Mouse (Mus musculus) forebrain, embryonic 10.5 days (tissue): ENCODE results near the gene Fdx1. TPM values are rescaled to one million over a fixed set of nuclear protein-coding genes. Genes with fewer than 3 reads are reported as not detected.

Experiments used
- DNase-seq: peaks from one replicate; pipeline ENCODE4 v3.0.0-alpha.2; 2017; ENCODE audit warnings: low spot score; ENCODE audit errors: extremely low spot score
- H3K27ac ChIP-seq: fragments of 300-500 bp; sonication (generic); 2 replicates; pipeline ENCODE4 v1.5.1; 2016; ENCODE audit warnings: mild to moderate bottlenecking
- H3K27me3 ChIP-seq: fragments of 300-500 bp; sonication (generic); 2 replicates; pipeline ENCODE4 v1.6.1; 2016; ENCODE audit warnings: mild to moderate bottlenecking; ENCODE audit not compliant: poor library complexity, severe bottlenecking
- H3K36me3 ChIP-seq: fragments of 300-500 bp; sonication (generic); replicated peaks from 2 replicates; pipeline ENCODE4 v1.6.1; 2016; ENCODE audit warnings: mild to moderate bottlenecking, moderate library complexity
- H3K4me1 ChIP-seq: fragments of 300-500 bp; sonication (generic); 2 replicates; pipeline ENCODE4 v1.6.1; 2016
- H3K4me3 ChIP-seq: fragments of 300-500 bp; sonication (generic); 2 replicates; pipeline ENCODE4 v1.5.1; 2016; ENCODE audit warnings: mild to moderate bottlenecking, moderate library complexity
- H3K9me3 ChIP-seq: fragments of 300-500 bp; sonication (generic); 2 replicates; pipeline ENCODE4 v1.6.1; 2016; ENCODE audit warnings: mild to moderate bottlenecking, moderate library complexity
- WGBS: fragments of 180-500 bp; shearing (Covaris S2); methylation state at CpG from one replicate; pipeline ENCODE4 v1.1.7; 2016; 5-methylcytosine and 5-hydroxymethylcytosine counted together
- polyA plus RNA-seq: library from polyadenylated mRNA; unstranded; fragments of >200 nt; fragmentation: Nextera tagmentation; extraction: Ambion mirVana; gene quantifications from 2 replicates; pipeline ENCODE4 v1.2.1, GENCODE M21; 2016

Gene Fdx1
- polyA plus RNA-seq, 1 experiment from 2014 or later = 51.8 TPM

DNA sequence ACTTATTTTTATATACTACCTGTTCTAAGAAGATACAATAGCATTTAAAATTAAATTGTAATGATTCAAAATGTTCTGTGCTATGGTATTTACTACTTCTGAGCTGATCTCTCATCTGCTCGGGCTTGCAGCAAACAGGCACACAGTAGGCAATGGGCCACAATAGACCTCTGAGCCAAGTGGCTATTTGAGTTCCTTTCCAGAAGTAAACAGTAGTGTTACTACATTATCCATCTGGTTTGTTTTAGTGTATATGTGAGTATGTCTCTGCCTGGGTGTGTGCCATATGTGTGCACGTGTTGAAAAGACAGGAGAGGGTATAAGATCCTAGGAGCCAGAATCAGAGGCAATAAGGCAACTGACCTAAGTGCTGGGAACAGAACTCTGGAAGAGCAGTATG is 6.9 kb downstream of the Fdx1 start:
- Histone ChIP-seq H3K4me3 (no peak overlapping the region), H3K27me3 (0 out of 2 replicates have a peak, but pooled peaks cover 4% of the 10 kb centered on the region), H3K36me3 (peaks cover 20% of the 10 kb centered on the region), H3K9me3 (no peaks in the 10 kb centered on the region), H3K27ac (no peak overlapping the region), H3K4me1 (peaks cover 12% of the 10 kb centered on the region)
- DNase-seq = no peak
- 88% methylated on average over 2 of the region's 2 CpGs for WGBS

DNA sequence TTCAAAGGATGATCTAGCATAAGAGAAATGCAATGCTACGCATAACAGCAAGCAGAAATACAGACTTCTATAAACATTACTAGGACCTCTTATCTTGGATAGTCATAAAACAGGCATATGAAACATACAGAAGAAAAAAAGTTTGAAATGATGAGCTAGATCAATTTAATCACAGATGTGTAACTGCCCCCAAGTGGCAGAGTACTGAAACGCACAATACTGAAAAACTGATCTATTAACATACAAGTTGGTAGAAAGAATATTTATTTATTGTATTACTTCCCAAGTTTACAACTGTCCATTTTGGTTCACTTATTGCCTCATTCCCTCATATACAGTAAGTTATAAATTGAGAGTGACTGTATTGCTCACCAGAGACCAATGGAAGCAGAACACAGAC is 12.0 kb downstream of the Fdx1 start:
- H3K4me1 ChIP-seq = no peaks in the 10 kb centered on the region
- H3K36me3 ChIP-seq = peaks cover 28% of the 10 kb centered on the region
- WGBS = 78% methylated on average over 2 of the region's 2 CpGs
- H3K4me3 ChIP-seq = no peak overlapping the region
- no peak overlapping the region for H3K27ac ChIP-seq
- H3K27me3 ChIP-seq = no peaks in the 10 kb centered on the region
- no peak for DNase-seq
- no peaks in the 10 kb centered on the region for H3K9me3 ChIP-seq

DNA sequence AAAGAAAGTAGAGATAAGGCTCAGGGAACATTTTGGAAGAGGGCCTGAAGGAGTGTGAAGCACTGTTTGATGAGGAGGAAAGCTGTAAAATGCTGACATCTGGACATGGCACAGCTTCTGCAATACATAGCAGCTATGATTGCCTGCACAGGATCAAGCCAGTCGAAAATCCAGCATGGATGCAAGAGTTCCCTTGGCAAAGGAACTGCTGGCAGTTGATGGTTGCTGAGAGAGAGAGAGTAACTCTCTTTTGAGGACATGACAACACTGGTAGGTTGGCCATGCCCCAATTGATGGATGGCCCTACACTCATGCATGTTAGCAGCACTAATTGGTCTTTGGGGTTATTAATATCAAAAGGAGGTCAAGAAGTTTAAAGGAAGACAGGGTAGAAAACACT is 12.7 kb downstream of the Fdx1 start:
- no peak for DNase-seq
- WGBS = 91% methylated on average over 1 of the region's 1 CpGs
- peaks cover 26% of the 10 kb centered on the region for H3K36me3 ChIP-seq

DNA sequence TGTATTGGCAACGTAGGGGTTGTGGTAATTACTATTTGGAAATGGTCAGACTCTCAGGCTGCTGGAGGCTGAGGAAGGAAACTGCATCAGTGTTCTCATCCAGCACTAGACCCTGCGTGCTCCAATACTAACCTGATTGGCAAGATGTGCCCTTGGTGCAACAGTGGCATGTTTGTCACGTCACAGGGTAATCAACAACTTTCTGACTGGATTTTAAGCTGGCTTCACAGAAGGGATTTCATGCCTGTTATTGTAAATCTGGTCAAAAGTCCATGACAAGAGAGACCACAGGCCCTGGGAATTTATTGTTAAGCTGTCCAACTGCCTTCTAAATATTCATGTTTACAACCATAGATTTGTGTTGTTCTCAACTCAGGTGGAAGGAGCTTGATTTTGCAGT is 13.1 kb downstream of the Fdx1 start:
- H3K27ac ChIP-seq = no peak overlapping the region

More for the DNA sequence above, 12.7 kb downstream of the Fdx1 start:
- Histone ChIP-seq H3K4me1 (no peaks in the 10 kb centered on the region), H3K27me3 (no peaks in the 10 kb centered on the region), H3K4me3 (no peak overlapping the region), H3K27ac (no peak overlapping the region), H3K9me3 (no peaks in the 10 kb centered on the region)

DNA sequence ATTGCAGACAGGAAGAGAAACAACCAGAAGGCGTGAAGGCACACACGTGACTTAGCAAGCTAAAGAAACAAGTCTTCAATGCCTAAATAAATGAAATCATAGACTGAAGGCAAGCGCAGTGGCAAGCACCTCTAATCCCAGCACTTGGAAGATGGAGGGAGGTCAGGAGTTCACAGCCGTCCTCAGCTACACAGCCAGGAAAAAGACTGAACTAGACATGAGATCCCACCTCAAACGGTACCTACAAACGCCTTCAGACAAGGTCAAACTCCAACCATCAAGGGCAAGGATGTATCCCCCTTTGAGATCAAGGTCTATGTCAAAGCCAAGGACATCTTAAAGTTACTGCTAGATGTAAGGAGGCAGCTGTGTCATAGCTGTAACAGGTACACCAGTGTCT is 19.4 kb downstream of the Fdx1 start:
- Histone ChIP-seq H3K4me1 (no peaks in the 10 kb centered on the region), H3K36me3 (peaks cover 30% of the 10 kb centered on the region), H3K4me3 (no peak overlapping the region), H3K27ac (no peak overlapping the region), H3K27me3 (no peaks in the 10 kb centered on the region), H3K9me3 (no peaks in the 10 kb centered on the region)
- no peak for DNase-seq
- 92% methylated on average over 6 of the region's 6 CpGs for WGBS

More for the DNA sequence above, 13.1 kb downstream of the Fdx1 start:
- DNase-seq = no peak
- H3K36me3 ChIP-seq = peaks cover 24% of the 10 kb centered on the region
- no peaks in the 10 kb centered on the region for H3K9me3 ChIP-seq
- 89% methylated on average over 3 of the region's 3 CpGs for WGBS
- no peaks in the 10 kb centered on the region for H3K4me1 ChIP-seq
- H3K4me3 ChIP-seq = no peak overlapping the region
- H3K27me3 ChIP-seq = no peaks in the 10 kb centered on the region

DNA sequence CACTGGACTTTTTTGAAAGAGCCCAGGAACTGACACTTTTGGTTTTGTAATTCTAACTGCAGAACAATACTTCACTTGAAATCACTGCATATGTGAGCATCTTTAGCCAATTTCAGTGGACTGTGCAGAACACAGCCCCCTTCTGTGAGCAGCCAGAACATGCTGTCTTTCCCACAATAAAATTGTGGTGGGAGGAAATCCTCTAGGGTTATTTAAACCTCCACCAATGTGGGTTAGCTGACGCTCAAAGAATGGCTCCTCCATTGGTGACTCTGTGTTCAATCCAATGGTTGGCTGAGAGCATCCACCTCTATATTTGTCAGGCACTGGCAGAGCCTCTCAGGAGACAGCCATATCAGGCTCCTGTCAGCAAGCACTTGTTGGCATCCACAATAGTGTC is 28.7 kb downstream of the Fdx1 start:
- no peak for DNase-seq
- WGBS = 88% methylated on average over 1 of the region's 1 CpGs
- no peaks in the 10 kb centered on the region for H3K9me3 ChIP-seq
- no peak overlapping the region for H3K27ac ChIP-seq
- H3K4me1 ChIP-seq = no peaks in the 10 kb centered on the region
- no peaks in the 10 kb centered on the region for H3K27me3 ChIP-seq
- no peaks in the 10 kb centered on the region for H3K36me3 ChIP-seq
- no peak overlapping the region for H3K4me3 ChIP-seq

DNA sequence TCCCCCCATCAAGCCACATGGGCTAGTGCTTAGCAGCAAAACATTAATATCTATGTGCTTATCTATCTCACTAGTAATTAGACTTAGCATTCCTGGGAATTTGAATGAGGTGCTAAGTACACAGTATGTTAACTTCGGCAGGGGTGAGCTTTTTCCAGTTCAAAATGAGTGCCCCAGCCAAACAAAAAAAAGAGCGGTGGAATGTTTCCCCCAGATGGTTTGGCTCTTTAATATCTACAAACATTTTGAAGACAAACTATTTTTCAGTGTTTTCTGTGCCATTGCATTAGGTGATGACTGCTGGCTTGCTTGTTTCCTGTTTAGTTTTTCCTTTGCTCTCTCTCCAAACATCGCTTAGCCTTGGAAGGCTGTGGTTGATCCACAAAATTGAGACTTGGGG is 31.4 kb downstream of the Fdx1 start:
- DNase-seq = no peak
- Histone ChIP-seq H3K36me3 (no peaks in the 10 kb centered on the region), H3K4me1 (peaks cover 4% of the 10 kb centered on the region; the same call in 1 of the 2 replicates), H3K27me3 (no peaks in the 10 kb centered on the region), H3K9me3 (no peaks in the 10 kb centered on the region), H3K27ac (no peak overlapping the region), H3K4me3 (no peak overlapping the region)
- WGBS = 89% methylated on average over 3 of the region's 3 CpGs

DNA sequence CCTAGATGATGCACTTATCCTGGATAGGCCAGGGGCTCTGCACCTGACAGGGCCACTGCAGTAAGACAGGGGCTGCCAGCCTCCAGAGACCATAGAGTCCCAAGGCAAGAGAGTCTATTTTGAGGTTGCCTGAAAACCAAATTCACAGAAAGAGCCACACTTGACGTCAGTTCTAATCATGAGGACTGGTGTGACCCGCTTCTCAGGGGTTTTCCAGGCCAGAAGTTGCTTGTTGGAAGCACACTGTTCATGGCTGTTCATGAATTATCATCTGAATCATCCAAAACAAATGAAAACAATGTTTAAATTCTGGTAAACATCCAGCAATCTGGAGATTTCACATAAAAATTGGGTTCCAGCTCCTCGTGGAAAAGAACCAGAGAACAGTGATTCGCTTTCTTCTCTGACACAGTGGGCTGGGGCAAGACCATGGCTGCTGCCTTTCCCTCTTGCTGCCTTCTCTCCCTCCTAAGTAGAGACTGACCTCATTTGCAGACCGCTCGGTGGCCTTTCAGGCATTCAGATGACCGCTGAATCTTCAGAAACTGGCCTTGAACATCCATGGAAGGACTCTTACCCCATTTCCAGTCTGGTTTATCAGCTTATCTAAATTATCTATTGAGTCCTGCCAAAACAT is 32.2 kb downstream of the Fdx1 start:
- Histone ChIP-seq H3K4me3 (no peak overlapping the region), H3K9me3 (no peaks in the 10 kb centered on the region), H3K27ac (no peak overlapping the region), H3K27me3 (no peaks in the 10 kb centered on the region), H3K36me3 (no peaks in the 10 kb centered on the region), H3K4me1 (peaks cover 4% of the 10 kb centered on the region; the same call in 1 of the 2 replicates)
- WGBS = 92% methylated on average over 7 of the region's 7 CpGs
- DNase-seq = no peak

DNA sequence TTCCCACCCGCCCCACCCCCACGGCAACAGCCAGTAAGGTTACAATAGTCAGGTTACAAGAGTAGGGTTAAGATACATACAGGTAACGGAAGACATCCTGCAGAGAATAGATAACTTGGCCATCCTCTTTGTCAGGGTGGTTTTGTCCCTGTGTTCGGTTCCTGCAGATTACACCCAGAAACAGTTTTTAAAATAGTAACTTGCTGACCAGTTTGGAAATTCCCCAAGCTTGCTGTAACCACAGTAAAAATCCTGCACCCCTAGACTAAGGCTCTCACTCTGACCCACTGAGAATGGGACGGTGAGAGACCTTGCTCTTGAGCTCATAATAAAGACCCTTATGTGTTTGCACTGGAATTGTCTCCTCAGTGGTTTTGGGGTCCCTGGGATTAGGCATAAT is 33.4 kb downstream of the Fdx1 start:
- DNase-seq = no peak

DNA sequence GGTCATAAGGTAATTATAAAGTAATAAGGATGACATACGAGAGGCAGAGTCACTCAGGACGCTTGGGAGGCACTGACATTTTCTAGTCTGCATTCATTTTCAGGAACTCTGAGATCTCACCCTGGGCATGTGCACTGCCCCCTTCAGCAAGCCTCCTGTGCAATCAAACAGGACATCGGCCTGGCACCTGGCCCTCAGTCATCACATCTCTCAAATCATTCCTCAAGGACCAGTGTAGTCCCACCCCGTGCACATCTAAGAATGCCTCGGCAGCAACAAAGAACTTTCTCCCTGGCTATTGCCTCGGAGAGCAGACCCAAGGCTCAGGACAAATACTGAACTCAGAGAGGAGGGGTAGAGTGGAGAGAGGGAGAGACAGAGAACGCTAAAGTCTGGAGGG is 34.7 kb downstream of the Fdx1 start:
- no peak overlapping the region for H3K4me3 ChIP-seq
- DNase-seq = no peak
- no peak overlapping the region for H3K27ac ChIP-seq
- no peaks in the 10 kb centered on the region for H3K9me3 ChIP-seq
- no peaks in the 10 kb centered on the region for H3K27me3 ChIP-seq
- H3K36me3 ChIP-seq = no peaks in the 10 kb centered on the region
- 68% methylated on average over 7 of the region's 7 CpGs for WGBS
- peaks cover 4% of the 10 kb centered on the region; the same call in 1 of the 2 replicates for H3K4me1 ChIP-seq

More for the DNA sequence above, 33.4 kb downstream of the Fdx1 start:
- H3K27me3 ChIP-seq = no peaks in the 10 kb centered on the region
- H3K36me3 ChIP-seq = no peaks in the 10 kb centered on the region
- H3K9me3 ChIP-seq = no peaks in the 10 kb centered on the region
- WGBS = 83% methylated on average over 5 of the region's 5 CpGs
- H3K4me1 ChIP-seq = peaks cover 4% of the 10 kb centered on the region; the same call in 1 of the 2 replicates
- no peak overlapping the region for H3K4me3 ChIP-seq
- no peak overlapping the region for H3K27ac ChIP-seq

DNA sequence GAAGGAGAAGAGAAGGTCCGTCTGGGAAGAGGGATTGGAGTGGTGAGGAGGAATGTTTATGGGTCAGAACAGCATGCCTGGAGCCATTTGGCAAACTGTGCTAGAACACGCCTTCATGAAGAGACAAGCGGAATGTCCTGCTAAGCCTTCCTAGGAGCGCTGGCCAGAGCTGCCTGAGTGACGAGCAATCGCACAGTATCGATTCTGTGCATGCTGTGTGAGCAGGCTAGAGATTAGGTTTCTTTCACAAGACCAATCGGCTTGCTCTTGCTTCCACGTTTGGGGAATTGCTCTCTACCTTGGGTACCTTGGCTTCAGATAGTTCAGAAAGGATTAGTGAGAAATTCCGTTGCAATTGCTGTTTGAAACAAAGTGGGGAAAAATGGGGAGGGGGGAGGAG is 35.2 kb downstream of the Fdx1 start:
- Histone ChIP-seq H3K9me3 (no peaks in the 10 kb centered on the region), H3K36me3 (no peaks in the 10 kb centered on the region), H3K27me3 (no peaks in the 10 kb centered on the region), H3K27ac (no peak overlapping the region), H3K4me1 (peaks cover 4% of the 10 kb centered on the region; the same call in 1 of the 2 replicates), H3K4me3 (no peak overlapping the region)
- no peak for DNase-seq
- 61% methylated on average over 10 of the region's 10 CpGs for WGBS

DNA sequence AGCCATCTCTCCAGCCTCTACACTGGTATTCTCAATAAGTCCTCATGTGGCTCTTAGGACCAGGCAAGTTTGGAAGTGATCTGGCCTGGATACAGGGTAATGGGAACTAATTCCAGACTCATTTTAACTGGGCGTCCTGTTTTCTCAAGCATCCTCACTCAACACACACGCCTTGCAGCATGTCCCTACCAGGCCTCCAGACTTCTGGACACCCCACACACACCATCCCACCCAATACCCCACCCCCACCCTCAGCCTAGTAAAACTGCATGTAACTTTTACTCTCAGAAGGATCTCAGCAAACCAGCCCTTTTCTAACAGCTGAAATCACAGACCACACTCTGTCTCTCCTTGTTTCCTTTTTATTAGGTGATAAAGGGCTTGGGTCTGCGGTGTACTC is 35.7 kb downstream of the Fdx1 start:
- no peak for DNase-seq
- H3K36me3 ChIP-seq = no peaks in the 10 kb centered on the region
- no peak overlapping the region for H3K27ac ChIP-seq
- H3K4me3 ChIP-seq = no peak overlapping the region
- no peaks in the 10 kb centered on the region for H3K9me3 ChIP-seq
- H3K27me3 ChIP-seq = no peaks in the 10 kb centered on the region
- WGBS = 86% methylated on average over 3 of the region's 3 CpGs
- H3K4me1 ChIP-seq = peaks cover 5% of the 10 kb centered on the region; the same call in 1 of the 2 replicates

DNA sequence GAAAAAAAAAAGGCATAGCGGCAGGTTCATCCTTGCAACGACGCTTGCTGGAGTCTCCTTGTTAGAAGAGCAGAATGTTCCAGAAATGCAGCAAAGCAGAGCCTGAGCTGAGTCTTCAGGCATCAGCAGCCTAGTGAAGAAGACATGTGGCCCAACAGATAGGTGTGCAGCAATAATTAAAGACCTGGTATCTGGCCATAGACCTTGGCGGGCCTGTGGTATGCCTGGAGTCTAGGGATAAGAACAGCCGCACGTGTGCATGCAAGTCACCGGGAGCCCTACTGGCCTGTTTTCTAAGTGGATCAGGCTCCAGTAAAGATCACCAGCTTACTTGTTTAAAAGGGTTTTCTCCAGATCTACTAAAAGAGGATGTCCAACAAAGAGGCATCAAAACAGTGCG is 36.7 kb downstream of the Fdx1 start:
- Histone ChIP-seq H3K9me3 (no peaks in the 10 kb centered on the region), H3K27me3 (no peaks in the 10 kb centered on the region), H3K4me1 (peaks cover 7% of the 10 kb centered on the region; the same call in 1 of the 2 replicates), H3K27ac (no peak overlapping the region), H3K36me3 (no peaks in the 10 kb centered on the region), H3K4me3 (no peak overlapping the region)
- WGBS = 95% methylated on average over 8 of the region's 8 CpGs
- no peak for DNase-seq
